Comparison of ENCODE assay signal across 14 mouse cellular contexts in the genomic region with DNA sequence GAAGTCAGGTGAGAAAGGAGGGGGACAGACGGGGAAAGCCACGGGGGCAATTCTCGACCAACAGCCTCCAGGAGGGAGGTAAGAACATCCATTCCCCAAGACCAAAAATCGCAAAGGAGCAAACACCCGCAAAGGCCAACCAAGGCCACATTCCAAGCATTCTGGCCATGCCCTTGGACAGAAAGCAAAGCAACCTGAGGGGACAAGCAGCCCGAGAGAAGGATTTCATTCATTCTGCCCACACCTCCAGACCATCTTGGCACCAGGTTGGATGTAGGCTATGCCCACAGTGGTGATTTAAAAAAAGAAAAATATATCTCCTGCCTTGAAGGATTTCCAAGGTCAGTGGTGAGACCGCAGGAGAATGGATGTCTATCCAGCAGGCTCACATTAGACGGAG.
DNase-seq lines count a peak whose midpoint lies in the region.
"Had no signal": no experiment of that assay in that cellular context is flagged by ENCODE, and none has a peak within 500 bp of the region (broad histone marks: within the 10 kb centered on the region; RNA-seq: fewer than 3 reads in every experiment).

No protein-coding gene starts in this region.

- DNase-seq in ES-CJ7 (ENCODE audit: low read depth, low spot score), result peak; percentile 68
- peak; percentile 81 for DNase-seq in R1 (ENCODE audit: low read depth, low spot score)
- peak; percentile 40 for DNase-seq in kidney, adult 9 months
- DNase-seq in left cerebral cortex, adult 11 months (ENCODE audit: low spot score), result no peak
- DNase-seq in cerebellum, postnatal 10 days, result no peak
- DNase-seq in layer of hippocampus, adult 11-12 months (ENCODE audit: low spot score), result no peak
- DNase-seq: adrenal gland, postnatal 10 days; cerebellum, adult 8-10 months; cerebellum, postnatal 36 days; embryo, embryonic 11 days; gastrocnemius, postnatal 25 days; heart, adult 11 months; midbrain, embryonic 14.5 days; right cerebral cortex, postnatal 14 days had no signal

Comparison
In these comparisons a context has a peak if more than half of its experiments do, and no peak if none do; other contexts are left out.
1. DNase-seq: peak in ES-CJ7 (single experiment), R1 (single experiment) and kidney, adult 9 months (single experiment); none in left cerebral cortex, adult 11 months (single experiment), cerebellum, postnatal 10 days (0 of 2) and layer of hippocampus, adult 11-12 months (single experiment).